Mouse (Mus musculus) heart, adult 9 months (tissue): ENCODE measurements at regions not wholly inside any gene's neighbourhood (a gene's known extent, or its start where the extent isn't known, plus 50 kb on each side); places are given as distances from the start of the nearest gene placed in this dataset.

ENCODE experiments used
- DNase-seq, 2 experiments: peaks; one replicate each; pipeline ENCODE4 v3.0.0; 2022; ENCODE audit warnings: low spot score in 2 of 2

DNA sequence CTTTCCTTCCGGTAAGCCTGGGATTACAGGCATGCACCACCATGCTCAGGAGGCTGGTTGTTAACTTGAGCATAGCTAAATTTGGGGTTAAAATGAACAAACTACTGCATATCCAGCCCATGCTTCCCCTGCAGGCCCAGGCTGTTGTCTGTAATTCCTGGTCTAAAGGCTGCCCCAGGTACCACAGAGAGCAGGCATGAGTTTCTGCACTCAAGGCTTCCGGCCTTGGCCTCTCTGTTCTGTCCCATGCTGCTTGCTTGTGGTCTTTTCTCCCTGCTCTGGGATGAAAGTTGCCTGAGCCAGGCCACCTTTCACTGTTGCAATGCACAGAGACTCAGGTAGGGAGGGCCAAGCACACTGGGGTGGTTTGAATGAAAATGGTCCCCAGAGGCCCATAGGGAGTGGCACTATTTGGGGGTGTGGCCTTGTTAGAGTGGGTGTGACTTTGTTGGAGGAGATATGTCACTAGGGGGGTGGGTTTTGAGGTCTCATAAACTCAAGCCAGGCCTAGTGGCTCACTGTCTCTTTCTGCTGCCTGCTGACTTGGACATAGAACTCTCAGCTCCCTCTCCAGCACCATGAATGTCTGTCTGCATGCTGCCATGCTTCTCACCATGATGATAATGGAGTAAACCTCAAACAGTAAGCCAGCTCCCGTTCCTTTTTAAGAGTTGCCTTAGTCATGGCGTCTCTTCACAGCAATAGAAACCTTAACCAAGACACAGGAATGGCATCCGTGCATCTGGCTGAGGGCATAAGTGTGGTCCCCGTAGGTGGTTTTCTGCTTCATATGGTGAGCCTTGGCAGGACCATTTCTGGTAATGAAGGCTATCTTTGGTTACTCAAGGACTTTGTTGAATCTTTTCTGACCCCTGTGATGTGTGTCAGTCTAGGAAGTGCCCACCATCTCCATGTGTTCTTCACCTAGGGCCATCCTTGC is 86.7 kb upstream of the Zfp366 start:
- no peak for DNase-seq

GRCm38 (mm10) chr13:99096837-99097236 is 87.8 kb upstream of the Zfp366 start:
- DNase-seq = no peak

- no peak for DNase-seq
Measured at GRCm38 (mm10) chr13:99095006-99095405, 89.6 kb upstream of the Zfp366 start.

DNA sequence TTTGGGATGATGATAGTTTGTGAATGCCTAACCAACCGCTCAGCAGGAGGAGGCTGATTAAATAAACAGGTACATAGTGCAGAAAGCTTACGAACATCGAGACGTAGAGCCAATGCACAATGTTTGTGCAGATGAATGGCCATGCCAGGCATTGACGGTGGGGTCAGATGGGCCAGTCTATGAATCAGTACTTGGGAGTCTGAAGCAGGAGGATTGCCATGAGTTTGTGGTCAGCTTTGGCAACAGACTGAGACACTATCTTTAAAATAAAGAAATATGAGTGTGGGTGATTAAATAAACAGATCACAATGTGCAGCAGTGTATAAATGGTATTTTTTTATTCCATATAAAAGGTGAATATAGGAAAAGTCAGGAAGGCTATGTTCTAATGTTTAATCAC is 90.4 kb upstream of the Zfp366 start:
- no peak for DNase-seq

DNA sequence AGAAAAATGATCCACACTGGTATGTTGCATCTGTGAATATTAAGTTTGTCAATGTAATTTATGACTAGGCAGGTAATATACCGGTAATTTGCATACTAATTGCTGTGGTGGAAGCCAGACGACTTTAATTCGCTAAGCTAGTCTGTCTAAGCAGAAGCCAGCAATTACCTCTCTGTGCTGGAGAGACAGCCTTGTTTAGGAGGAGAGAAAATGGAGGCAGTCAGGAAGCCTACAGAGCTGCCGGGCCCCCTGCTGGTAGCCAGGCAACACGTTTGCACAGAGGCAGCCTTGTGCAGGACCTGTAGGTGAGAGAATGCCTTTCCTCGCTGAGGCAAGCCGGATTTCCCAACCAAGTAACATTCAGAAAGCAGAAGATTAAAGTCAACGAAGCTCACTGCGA is 91.4 kb upstream of the Zfp366 start:
- DNase-seq = peak; percentile 53 to 70

- DNase-seq = peak; percentile 45 to 65
Measured at GRCm38 (mm10) chr13:99092279-99092930, 92.2 kb upstream of the Zfp366 start.

DNA sequence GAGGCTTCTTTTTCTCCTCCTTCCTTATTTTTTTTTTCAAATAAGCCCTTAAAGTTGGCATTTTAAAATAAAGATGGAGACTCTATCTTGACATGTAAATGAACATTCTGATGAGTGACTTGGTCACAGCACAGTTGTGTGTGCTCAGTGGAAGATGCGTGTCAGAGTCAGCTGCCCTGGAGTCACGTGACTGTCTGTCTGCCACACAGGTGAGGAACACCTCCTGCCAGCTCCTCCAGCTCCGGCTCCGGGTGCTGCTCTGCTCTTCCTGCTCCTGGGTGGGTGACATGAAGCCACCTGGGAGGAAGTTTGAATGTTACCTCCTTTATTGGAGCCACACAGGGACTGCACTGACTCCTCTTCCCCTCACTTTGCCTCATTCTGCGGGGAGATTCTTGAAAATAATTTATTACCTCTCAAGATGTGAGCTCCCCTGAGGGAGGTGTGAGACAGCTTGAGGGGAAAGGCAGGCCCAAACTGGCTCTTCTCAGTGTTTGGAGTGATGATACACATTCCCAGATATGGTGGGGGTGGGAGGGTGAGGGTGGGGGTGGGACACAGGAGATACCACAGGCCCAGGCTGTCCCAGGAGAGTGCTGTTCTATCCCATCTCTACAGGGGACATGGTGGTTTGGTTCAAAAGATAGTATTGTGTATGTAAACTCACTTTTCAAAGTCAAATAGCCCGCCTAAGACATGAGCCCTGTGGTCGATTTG is 92.9 kb upstream of the Zfp366 start:
- no peak for DNase-seq

DNA sequence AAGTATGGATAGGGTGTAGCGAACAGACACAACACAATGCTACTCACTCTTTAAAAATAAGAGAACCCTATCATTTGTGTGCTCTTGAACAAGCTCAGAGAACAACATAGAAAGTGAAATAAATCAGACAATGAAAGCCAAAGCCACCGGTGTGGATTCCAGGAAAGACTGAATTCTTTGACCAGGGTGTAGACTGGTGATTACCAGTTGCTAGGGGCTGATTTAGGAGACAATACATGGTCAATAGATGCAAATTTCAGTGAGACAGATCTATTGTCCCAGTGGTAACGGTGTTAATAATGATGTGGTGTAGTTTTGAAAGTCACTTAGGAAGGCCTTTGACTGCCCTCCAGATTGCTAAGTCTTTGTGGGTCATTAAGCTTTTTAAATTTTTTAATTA is 94.3 kb upstream of the Zfp366 start:
- no peak for DNase-seq

DNA sequence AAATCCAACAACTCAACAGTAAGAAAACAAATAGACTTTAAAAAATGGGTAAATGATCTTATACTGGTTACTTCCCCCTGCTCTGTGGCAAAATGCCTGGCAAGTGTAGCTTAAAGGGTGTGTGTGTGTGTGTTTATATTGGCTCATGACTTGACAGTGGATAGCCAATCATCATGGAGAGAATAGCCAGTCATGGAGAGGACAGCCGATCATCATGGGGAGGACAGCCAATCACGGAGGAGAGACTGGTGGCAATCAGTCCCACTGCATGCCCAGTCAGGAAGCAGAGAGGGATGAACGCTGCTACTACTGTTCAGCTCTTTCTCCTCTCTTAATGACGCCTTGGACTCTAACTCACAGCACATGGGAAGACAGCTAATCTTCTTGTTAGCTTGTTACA is 96.3 kb upstream of the Zfp366 start:
- no peak for DNase-seq

DNA sequence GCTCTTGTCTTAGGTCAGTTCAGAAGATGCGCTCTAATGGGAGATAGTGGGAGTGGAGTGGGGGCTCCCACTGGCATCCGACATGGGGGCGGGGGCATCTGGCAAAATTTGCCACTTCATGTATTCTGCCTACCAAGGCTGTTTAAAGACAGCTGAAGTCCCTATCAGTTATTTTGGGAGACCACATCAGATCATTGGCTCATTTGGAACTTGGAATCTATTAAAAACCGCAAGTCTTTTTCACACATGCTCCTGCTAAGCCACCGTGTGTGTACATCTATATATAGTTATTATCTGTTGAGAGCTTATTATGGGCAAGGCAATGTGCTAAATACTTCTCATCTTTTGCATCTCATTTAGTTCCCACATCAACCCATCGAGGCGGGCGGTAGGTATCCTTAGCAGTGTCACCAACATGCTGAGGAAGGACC is 95.0 kb upstream of the 1700024P04Rik start:
- DNase-seq = no peak

- no peak for DNase-seq
Measured at GRCm38 (mm10) chr13:99078643-99079042, 94.3 kb upstream of the 1700024P04Rik start.

DNA sequence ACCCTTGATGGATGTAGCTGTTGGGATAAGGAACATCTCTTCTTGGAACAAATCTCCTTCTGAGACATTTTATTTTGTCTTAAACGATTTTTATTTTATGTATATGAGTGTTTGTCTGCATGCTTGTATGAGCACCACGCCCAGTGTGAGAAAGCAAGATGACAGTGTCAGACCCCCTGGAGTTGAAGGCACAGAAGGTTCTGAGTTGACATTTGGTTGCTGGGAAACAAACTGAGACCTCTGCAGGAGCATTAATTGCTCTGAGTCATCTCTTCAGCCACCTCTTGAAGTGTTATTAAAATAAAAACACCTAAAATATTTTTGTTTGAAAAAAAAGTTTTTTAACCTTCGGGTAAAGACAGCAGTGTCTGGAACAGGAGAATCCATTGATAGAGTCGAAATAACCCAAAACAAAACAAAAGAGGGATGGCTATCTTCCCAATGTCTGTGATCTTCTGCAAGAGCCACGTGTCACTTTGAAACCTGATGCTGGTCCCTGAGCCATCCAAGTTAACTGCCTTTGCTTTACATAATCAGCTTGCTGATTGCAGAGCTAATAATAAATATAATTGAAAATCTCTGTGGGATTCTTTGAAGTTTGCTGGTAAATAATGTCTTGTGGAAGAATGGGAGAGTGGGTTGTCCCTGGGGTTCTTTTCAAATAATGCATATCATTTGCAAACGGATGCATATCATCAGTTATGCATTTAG is 92.8 kb upstream of the 1700024P04Rik start:
- DNase-seq = no peak

- DNase-seq = no peak
Measured at GRCm38 (mm10) chr13:99075467-99075866, 91.1 kb upstream of the 1700024P04Rik start.

DNA sequence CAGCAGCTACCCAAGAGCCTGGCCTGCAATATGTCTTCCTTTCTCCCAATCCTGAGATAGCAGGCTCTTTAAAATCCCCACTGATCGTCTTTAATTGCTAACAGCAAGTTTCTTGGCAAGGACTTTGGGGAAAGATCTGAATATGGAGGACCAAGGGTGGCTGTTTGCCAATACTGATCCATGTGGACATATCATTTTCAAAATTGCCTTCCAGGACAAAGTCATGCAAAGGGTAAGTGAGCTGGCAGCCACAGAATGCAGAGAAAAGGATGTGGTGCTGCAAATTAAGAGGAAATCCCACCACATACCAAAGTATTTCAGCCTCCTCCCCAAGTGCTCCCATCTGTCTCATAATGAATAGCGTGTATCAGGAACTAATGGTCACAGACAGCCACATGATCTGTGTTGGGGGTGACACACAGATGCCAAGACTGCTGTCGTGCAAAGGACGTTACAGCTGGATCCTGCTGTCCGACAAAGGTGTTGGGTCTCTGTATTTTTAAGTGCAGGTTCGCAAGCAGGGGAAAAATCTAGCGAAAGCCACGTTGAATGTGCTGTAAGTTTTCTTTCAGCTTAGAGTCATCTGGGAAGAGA is 87.6 kb upstream of the 1700024P04Rik start:
- no peak for DNase-seq

DNA sequence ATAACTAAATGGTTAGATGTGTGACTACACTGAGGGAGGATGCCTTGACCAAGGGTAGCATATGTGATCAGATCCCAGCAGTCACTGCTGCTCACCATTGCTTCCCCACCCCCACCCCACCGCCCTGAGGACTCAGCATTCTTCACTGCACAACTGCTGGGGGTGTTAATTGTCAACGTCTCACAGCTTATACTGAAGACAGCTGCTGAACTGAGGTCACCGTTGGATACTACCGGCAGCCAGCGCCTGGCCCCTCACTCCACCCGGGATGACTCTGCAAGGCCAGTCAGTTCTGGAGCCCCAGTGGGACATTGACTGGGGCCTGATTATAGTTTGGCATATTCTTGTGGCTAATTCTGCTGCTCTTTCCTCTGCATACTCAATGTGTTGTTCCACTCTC is 87.0 kb upstream of the 1700024P04Rik start:
- peak; percentile 74 to 75 for DNase-seq

DNA sequence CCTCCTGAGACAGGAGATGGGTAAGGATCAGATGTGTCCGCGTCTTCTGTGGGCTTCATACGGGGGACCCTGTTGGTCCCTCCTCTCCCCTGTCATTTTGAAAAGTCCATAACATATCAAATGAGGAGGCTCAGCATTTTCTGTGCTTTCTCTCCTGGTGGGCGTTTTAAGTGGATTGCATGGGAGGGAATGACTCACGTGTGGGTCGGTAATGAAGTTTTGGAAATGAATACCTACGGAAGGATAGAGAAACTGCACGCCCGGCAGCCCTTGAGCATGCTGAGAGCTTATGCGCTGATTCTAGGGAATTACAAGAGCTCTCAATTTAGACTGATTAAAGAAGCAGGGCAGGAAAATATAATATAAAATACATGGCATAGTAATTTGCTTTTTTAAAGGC is 85.4 kb upstream of the 1700024P04Rik start:
- no peak for DNase-seq

DNA sequence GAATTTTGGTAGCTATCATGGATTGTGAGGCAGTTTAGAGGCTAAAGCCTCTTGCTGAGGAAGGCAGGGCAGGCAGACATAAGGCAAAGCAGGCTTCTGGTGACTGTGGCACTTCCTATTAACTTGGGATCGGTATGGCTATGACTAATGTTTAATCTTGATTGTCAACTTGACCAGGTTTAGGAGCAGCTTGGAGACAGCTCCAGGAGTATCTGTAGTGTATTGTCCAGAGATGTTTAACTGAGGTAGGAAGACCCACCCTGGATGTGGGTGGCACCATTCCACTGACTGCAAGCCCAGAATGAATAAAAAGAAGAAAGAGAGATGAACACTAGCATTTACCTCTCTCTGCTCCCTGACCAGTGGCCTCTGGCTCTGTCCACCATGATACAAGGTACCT is 83.1 kb upstream of the 1700024P04Rik start:
- no peak for DNase-seq

GRCm38 (mm10) chr13:99063431-99063830 is 79.1 kb upstream of the 1700024P04Rik start:
- no peak for DNase-seq

- DNase-seq = no peak
Measured at GRCm38 (mm10) chr13:99062936-99063335, 78.6 kb upstream of the 1700024P04Rik start.

- DNase-seq = peak; percentile 80 to 85
Measured at GRCm38 (mm10) chr13:99058131-99058970, 74.0 kb upstream of the 1700024P04Rik start.
